Mouse (Mus musculus) forebrain, embryonic 14.5 days (tissue): ENCODE data around the gene Enox1. TPM values are rescaled to one million over a fixed set of nuclear protein-coding genes. Genes with fewer than 3 reads are reported as not detected.

Source experiments
- ATAC-seq: fragments of 200-750 bp; cut with Nextera tagmentation; 2 replicates; pipeline ENCODE4 v1.8.0; 2017; ENCODE audit warnings: mild to moderate bottlenecking, moderate library complexity
- DNase-seq: peaks from one replicate; pipeline ENCODE4 v3.0.0-alpha.2; 2015; ENCODE audit warnings: low spot score
- H3K27ac ChIP-seq: fragments of 300-500 bp; sonication (generic); 2 replicates; pipeline ENCODE4 v1.5.1; 2014; ENCODE audit warnings: low read depth, mild to moderate bottlenecking, control low read depth, low read length, moderate library complexity
- H3K27me3 ChIP-seq: fragments of 300-500 bp; sonication (generic); replicated peaks from 2 replicates; pipeline ENCODE4 v1.6.1; 2014; ENCODE audit warnings: low read length, control low read depth, mixed read lengths; ENCODE audit not compliant: control insufficient read depth, insufficient read depth
- H3K36me3 ChIP-seq: fragments of 300-500 bp; sonication (generic); 2 replicates; pipeline ENCODE4 v1.6.1; 2014; ENCODE audit warnings: low read length, control low read depth; ENCODE audit not compliant: control insufficient read depth, insufficient read depth
- H3K4me1 ChIP-seq: fragments of 300-500 bp; sonication (generic); 2 replicates; pipeline ENCODE4 v1.6.1; 2014; ENCODE audit warnings: antibody characterized with exemption, low read length, control low read depth; ENCODE audit not compliant: control insufficient read depth, insufficient read depth
- H3K4me2 ChIP-seq: fragments of 300-500 bp; sonication (generic); 2 replicates; pipeline ENCODE4 v1.6.1; 2014; ENCODE audit warnings: mild to moderate bottlenecking, control low read depth, low read length
- H3K4me3 ChIP-seq: fragments of 300-500 bp; sonication (generic); 2 replicates; pipeline ENCODE4 v1.5.1; 2014; ENCODE audit warnings: low read depth, low read length, control low read depth
- H3K9ac ChIP-seq: fragments of 300-500 bp; sonication (generic); 2 replicates; pipeline ENCODE4 v1.6.1; 2014; ENCODE audit warnings: mild to moderate bottlenecking, low read length, control low read depth, moderate library complexity
- H3K9me3 ChIP-seq: fragments of 300-500 bp; sonication (generic); replicated peaks from 2 replicates; pipeline ENCODE4 v1.6.1; 2016; ENCODE audit warnings: low read length, control low read depth, mixed read lengths; ENCODE audit not compliant: control insufficient read depth
- WGBS: fragments of 180-500 bp; shearing (Covaris S2); extraction: QIAGEN DNeasy Blood & Tissue Kit; methylation state at CpG from one replicate; pipeline ENCODE4 v1.1.7; 2014; 5-methylcytosine and 5-hydroxymethylcytosine counted together
- polyA plus RNA-seq: library from polyadenylated mRNA; unstranded; fragments of >200 nt; fragmentation: Nextera tagmentation; extraction: Ambion mirVana; gene quantifications from 2 replicates; pipeline ENCODE4 v1.2.1, GENCODE M21; 2014

Gene Enox1
- polyA plus RNA-seq, 1 experiment from 2014 or later = 28.0 TPM

DNA sequence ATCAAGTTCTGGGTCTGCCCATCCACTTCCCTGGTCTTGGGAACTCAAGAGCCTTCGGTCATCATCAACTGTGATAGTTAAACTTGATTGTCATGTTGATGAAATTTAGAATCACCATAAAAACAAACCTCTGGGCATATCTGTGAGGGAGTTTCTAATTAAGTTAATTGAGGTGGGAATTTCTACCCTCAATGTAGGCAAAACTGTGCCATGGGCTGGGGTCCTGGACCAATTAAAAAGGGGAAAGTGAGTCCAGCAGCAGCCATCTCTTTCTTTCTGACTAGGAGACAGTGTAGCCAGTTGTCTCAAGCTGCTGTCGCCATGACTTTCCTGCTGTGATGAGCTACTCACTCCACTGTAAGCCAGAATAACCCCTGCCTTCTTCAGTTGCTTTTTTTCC, 335.2 kb downstream of the Enox1 start:
- H3K4me2 ChIP-seq = no peak overlapping the region
- no peak overlapping the region for H3K4me3 ChIP-seq
- H3K9me3 ChIP-seq = no peaks in the 10 kb centered on the region
- H3K9ac ChIP-seq = no peak overlapping the region
- no peaks in the 10 kb centered on the region; the same call in 1 of the 2 replicates for H3K4me1 ChIP-seq
- H3K27me3 ChIP-seq = no peaks in the 10 kb centered on the region
- H3K36me3 ChIP-seq = no peaks in the 10 kb centered on the region
- no peak for DNase-seq
- ATAC-seq = no peak
- no peak overlapping the region for H3K27ac ChIP-seq
- 83% methylated on average over 2 of the region's 2 CpGs for WGBS

DNA sequence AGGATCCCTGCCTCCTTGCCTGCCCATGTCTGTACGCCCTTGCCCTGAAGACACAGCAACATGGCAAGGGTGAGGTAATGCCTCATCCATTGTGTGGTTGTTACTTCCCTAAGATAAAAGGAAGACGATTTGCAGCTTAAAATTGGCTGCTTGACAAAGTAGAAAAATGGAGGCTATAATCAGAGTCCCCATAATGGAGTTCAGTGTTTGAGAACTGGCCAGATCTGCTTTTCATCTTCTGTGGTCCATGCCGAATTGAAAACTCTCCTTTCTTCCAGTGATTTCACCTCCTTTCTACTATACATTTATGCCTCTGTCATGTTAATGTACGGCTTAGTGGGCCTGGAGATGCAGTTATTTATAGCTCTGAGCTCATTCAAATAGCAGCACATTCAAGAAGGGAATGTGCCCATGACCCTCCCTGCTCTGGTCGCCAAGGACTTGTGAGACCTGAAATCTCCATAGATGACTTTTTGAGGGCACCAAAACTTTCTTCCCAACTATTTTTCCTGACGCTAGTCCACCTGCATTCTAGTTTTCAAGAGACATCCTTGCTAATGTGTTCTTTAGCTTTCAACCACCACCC, 343.5 kb downstream of the Enox1 start:
- H3K4me2 ChIP-seq = no peak overlapping the region
- H3K9me3 ChIP-seq = no peaks in the 10 kb centered on the region
- H3K36me3 ChIP-seq = no peaks in the 10 kb centered on the region
- ATAC-seq = peak; percentile 48; the same call in 1 of the 2 replicates
- peak; percentile 40 for DNase-seq
- H3K4me3 ChIP-seq = no peak overlapping the region
- no peak overlapping the region for H3K9ac ChIP-seq
- 21% methylated on average over 6 of the region's 6 CpGs for WGBS
- no peak overlapping the region for H3K27ac ChIP-seq
- H3K4me1 ChIP-seq = peaks cover 6% of the 10 kb centered on the region; the same call in 1 of the 2 replicates
- no peaks in the 10 kb centered on the region for H3K27me3 ChIP-seq

DNA sequence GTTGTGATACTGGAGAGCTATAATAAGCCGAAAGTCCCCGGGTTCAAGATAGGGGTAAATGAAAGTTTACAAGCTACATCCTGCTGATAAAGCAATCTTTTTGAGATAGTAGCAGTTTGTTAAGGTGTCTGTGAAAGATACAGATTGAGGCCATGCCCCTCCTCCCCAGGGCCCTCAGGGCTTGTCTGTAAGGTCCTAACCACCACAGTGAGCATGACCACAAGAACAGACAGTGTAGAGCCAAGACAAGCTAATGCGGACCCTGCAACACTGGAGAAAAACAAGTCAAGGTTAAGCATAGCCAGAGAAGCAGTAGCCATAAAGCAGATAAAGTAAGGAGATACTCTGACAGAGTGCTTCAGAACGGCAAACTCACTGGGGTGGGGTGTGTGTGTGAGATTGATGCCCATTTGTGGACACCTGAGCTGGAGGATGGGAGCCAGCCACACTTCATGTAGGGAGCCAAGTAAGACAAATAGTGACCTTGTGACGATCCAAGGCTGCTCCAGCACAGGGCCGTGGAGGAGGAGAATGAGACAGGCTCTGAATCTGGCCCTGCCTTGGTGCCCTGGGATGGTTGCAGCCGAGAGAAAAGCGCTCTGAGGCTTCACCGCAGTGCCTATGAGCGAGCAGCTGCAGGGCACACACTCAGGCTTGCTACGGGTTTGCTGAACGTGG, 348.0 kb downstream of the Enox1 start:
- DNase-seq = no peak
- no peak overlapping the region for H3K9ac ChIP-seq
- no peak overlapping the region for H3K27ac ChIP-seq
- H3K9me3 ChIP-seq = no peaks in the 10 kb centered on the region
- no peak overlapping the region for H3K4me3 ChIP-seq
- H3K4me2 ChIP-seq = no peak overlapping the region
- peaks cover 10% of the 10 kb centered on the region; the same call in 1 of the 2 replicates for H3K4me1 ChIP-seq
- H3K36me3 ChIP-seq = peaks cover 6% of the 10 kb centered on the region; the same call in 1 of the 2 replicates
- no peak for ATAC-seq
- 83% methylated on average over 12 of the region's 12 CpGs for WGBS
- H3K27me3 ChIP-seq = no peaks in the 10 kb centered on the region

DNA sequence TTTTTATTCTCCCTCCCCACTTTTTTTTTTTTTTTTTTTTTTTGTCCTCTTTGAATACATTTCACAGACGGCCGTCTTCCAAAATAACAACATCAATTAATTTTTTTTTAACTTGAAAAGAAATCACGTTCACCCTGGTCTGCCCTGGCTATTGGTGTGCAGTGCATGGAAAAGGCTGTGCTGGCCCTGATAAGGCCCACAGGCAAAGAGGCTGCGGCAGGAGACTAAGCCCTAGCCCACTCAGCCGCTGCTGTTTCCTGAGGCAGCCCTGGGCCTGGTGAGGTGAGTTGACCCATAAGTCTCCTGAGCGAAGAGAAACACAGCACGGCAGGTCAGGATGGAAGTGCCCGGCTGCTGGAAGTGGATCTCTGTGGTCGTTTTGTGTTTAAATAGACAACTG, 349.8 kb downstream of the Enox1 start:
- Histone ChIP-seq H3K4me2 (no peak overlapping the region), H3K27me3 (no peaks in the 10 kb centered on the region), H3K27ac (peak overlapping the region; percentile 6; the same call in 1 of the 2 replicates), H3K9ac (no peak overlapping the region), H3K36me3 (peaks cover 6% of the 10 kb centered on the region; the same call in 1 of the 2 replicates), H3K4me3 (no peak overlapping the region), H3K9me3 (no peaks in the 10 kb centered on the region), H3K4me1 (0 out of 2 replicates have a peak, but pooled peaks cover 4% of the 10 kb centered on the region)
- WGBS = 28% methylated on average over 9 of the region's 9 CpGs
- ATAC-seq = no peak
- DNase-seq = peak; percentile 38

DNA sequence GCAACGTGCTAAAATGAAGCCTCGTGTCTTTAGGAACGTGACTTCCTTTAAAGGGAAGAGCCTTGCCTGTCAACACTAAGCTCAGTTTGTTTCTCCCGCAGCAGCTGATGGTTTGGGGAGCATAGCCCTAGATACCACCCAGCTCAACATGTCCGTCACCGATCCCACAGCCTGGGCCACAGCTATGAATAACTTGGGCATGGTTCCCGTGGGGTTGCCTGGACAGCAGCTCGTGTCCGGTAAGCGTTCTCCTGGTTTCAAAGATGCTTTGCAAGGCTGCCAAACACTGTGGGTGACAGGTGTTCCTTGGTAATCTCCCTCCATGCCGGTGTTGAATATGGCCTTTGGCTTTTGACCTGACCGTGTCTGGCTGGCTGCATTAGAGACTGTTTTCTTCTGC, 351.5 kb downstream of the Enox1 start:
- 93% methylated on average over 12 of the region's 12 CpGs for WGBS

DNA sequence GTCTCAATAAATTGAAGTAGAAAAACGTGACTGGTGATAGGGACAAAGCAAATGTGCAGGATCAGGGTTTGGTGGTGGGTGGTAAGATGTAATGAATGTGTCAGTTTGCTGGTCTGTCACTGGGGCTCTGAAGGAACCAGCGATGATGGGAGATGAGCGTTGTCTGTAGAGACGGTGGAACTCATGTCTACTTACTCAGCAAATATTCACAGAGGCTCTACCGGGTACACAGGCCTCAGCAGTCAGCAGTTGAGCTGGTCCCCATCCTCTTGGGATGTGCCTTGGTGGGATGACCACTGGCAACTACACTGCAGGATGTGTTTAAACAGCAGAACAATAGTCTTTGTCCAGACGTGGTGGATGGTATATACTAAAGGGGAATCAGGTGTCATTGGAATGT, 352.5 kb downstream of the Enox1 start:
- ATAC-seq (no peak), DNase-seq (no peak)
- H3K4me1 ChIP-seq = 0 out of 2 replicates have a peak, but pooled peaks cover 4% of the 10 kb centered on the region
- H3K27ac ChIP-seq = no peak overlapping the region
- 84% methylated on average over 6 of the region's 6 CpGs for WGBS
- peaks cover 6% of the 10 kb centered on the region; the same call in 1 of the 2 replicates for H3K36me3 ChIP-seq
- H3K9ac ChIP-seq = no peak overlapping the region
- no peaks in the 10 kb centered on the region for H3K27me3 ChIP-seq
- no peaks in the 10 kb centered on the region; the same call in 1 of the 2 replicates for H3K9me3 ChIP-seq
- H3K4me3 ChIP-seq = no peak overlapping the region
- no peak overlapping the region for H3K4me2 ChIP-seq

More for the DNA sequence above, 351.5 kb downstream of the Enox1 start:
- H3K4me2 ChIP-seq = no peak overlapping the region
- H3K27me3 ChIP-seq = no peaks in the 10 kb centered on the region
- no peak overlapping the region for H3K27ac ChIP-seq
- no peak overlapping the region for H3K9ac ChIP-seq
- H3K36me3 ChIP-seq = peaks cover 6% of the 10 kb centered on the region; the same call in 1 of the 2 replicates
- H3K9me3 ChIP-seq = no peaks in the 10 kb centered on the region
- H3K4me1 ChIP-seq = 0 out of 2 replicates have a peak, but pooled peaks cover 4% of the 10 kb centered on the region
- H3K4me3 ChIP-seq = no peak overlapping the region
- no peak for ATAC-seq
- no peak for DNase-seq

DNA sequence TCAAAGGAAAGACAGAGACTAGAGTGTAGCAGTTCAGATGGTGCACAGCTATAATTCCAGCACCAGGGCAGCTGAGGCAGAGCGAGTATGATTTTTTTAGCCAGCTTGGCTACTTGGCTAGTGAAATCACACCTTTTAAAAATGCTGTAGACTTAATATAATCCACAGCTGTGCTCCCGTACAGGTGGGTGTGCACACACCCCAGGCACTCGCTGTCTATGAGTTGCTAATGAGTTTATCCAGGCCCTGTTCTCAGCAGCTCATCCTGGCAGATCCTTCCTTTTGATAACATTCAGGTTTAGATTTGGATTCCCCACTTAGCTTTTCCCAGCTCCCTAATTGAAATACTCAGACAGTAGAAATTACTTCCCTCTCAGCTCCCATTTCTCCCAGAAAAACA, 353.4 kb downstream of the Enox1 start:
- Histone ChIP-seq H3K27me3 (no peaks in the 10 kb centered on the region), H3K36me3 (peaks cover 6% of the 10 kb centered on the region; the same call in 1 of the 2 replicates), H3K4me1 (0 out of 2 replicates have a peak, but pooled peaks cover 4% of the 10 kb centered on the region), H3K4me2 (no peak overlapping the region), H3K9ac (no peak overlapping the region), H3K9me3 (no peaks in the 10 kb centered on the region; the same call in 1 of the 2 replicates), H3K4me3 (no peak overlapping the region), H3K27ac (no peak overlapping the region)
- DNase-seq (no peak), ATAC-seq (no peak)
- 73% methylated on average over 3 of the region's 3 CpGs for WGBS

DNA sequence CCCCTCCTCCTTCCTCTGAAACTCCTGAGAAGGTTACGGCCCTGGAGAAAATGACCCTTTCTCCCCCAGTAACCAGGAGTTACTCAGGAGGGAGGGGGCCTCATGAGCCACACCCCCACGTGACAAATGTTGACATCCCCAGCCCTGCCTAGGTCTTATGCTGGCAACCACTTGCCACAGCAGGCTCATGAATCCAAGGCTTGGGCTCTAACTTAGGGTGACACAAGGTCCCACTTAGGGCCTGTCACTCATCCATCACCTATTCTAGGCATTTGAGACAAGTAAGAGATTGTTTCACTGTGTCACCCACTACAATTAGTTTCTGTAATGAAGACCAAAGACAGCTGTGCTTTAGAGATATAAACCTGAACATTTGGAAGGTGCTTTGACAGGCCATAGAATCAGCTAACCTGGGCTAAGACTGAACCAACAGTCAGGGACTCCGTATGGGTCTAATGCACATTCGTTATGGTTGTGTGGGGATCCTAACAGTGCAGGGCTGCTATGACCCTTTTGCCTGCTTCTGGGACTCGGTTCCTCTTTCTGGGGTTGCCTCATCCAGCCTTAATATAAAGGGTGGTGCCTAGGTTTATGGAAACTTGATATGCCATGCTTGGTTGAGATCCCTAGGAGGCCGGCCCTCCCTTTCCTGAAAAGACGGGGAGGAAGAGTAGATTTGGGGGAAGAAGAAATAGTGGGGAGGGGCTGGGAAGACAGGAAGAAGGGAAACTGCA, 354.7 kb downstream of the Enox1 start:
- WGBS = 89% methylated on average over 7 of the region's 7 CpGs
- no peak overlapping the region for H3K4me2 ChIP-seq
- peaks cover 6% of the 10 kb centered on the region; the same call in 1 of the 2 replicates for H3K36me3 ChIP-seq
- H3K4me1 ChIP-seq = 0 out of 2 replicates have a peak, but pooled peaks cover 4% of the 10 kb centered on the region
- H3K9ac ChIP-seq = no peak overlapping the region
- H3K9me3 ChIP-seq = no peaks in the 10 kb centered on the region; the same call in 1 of the 2 replicates
- no peaks in the 10 kb centered on the region for H3K27me3 ChIP-seq
- DNase-seq (no peak), ATAC-seq (no peak)
- H3K27ac ChIP-seq = no peak overlapping the region
- H3K4me3 ChIP-seq = no peak overlapping the region
